Mouse (Mus musculus) lung, postnatal 10 days (tissue): ENCODE measurements around the gene Mettl1.
"Not testable (repeated sequence)": the region's sequence is repeated elsewhere in the genome, so short reads cannot be mapped to it uniquely, and the experiment has no call there.

Experiments
- DNase-seq: peaks from one replicate; pipeline ENCODE4 v3.0.0; 2021

The Mettl1 gene

DNA sequence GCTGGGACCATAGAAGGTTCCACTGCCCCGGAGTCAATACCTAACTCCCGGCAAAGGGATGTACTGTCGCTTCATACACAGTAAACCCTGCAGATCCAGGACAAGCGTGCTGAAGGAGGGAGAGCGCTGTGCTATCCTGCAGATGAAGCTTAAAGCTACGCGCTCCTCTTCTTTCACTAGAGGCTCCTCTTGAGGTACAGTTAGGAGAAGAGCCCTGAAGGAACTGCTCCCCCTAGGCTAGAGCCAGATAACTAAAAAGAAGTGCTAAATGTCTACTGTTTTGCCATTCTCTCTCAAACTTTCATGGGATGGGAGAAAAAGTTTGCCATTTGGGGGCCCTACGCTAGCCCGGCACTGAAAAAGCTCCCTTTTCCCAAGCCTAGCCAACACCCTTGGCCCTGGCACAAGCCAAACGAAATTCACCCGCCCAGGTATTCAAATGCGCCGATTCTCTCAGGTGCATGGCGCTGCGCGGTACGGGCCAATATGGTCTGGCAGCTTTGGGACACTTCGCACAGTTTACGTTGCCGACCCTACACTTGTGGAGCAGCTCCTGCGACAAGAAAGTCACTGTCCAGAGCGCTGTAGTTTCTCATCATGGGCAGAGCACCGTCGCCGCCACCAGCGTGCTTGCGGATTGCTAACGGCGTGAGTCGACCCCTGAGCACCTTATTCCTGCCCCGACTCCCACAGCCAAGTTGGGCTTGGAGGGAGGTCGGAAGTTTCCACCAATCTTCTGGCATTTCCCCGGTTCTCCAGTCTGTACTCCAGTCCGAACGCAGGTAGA lies 7.6 kb downstream of the Mettl1 start:
- no peak for DNase-seq

DNA sequence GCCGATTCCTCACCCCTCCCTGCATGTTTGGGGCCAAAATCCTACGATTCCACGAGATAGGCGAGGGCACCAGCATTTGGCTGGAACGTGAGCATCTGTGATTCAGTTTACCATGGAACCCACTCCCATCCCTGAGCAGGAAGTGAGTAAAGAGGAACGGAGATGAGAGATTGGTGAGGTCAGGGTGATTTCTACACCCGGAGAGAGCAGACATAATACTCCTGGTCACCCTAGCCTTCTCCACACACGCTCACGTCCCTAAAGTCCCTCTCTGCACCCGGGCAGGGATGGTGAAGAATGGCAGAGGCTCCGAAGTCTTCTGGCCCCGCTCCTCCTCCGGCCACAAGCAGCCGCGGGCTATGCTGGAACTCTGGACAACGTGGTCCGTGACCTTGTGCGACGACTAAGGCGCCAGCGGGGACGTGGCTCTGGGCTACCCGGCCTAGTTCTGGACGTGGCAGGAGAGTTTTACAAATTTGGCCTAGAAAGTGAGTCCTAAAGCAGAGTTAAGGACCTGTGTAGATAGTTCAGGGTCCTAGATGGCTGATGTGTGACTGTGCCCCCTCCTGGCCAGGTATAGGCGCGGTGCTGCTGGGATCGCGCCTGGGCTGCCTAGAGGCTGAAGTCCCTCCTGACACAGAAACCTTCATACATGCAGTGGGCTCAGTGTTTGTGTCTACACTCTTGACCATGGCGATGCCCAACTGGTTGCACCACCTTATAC lies 8.3 kb downstream of the Mettl1 start:
- no peak for DNase-seq

DNA sequence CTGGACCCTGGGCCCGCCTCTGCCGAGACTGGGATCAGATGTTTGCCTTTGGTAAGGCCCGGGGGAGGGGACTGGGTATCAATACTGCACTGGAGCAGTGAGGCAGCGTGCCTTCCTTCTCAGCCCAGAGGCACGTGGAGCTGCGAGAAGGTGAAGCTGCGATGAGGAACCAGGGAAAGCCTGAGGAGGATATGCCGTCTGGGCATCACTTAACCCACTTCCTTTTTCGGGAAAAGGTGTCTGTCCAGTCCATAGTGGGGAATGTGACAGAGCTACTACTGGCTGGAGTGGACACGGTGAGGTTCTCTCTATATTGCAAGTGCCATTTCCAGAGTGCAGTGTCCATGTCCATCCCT lies 8.9 kb downstream of the Mettl1 start:
- no peak for DNase-seq

DNA sequence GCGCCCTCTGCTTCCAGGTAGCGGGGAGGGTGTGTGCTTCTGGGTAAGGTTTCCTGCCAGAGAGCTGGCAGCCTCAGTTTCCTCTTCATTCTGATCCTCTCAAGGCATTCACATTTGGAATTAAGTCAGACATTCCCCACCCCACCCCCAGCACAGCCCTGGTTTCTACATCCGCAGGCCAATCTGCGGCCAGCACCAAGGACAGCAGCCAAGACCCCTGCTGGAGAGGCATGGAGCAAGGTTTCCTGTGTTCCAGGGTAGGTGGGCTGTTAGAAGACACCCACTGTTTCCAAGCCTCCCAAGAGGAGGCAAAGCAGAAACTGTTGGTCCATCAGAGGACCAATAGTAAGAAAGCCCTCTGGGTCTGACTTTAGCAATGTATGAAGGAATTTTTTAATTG lies 13.4 kb downstream of the Mettl1 start:
- DNase-seq, result no peak

DNA sequence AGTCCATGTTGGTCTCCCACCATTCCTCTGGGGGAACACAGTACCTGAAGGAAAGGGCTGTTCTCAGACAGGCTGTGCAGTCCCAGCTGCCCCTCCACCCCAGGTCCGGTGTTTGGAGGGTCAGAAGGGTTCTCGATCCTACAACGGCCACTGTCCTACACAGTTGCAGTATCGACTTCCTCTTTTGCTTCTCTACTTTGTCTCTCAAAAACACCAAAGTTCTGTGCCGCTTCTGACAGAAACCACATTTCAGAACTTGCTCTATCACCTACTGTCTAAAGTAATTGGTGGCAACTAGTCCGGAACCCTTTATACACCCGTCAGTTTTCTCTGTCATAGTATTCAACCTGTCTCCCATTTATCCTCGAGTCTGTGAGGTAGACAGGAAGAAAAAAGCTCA lies 14.2 kb downstream of the Mettl1 start:
- no peak for DNase-seq

DNA sequence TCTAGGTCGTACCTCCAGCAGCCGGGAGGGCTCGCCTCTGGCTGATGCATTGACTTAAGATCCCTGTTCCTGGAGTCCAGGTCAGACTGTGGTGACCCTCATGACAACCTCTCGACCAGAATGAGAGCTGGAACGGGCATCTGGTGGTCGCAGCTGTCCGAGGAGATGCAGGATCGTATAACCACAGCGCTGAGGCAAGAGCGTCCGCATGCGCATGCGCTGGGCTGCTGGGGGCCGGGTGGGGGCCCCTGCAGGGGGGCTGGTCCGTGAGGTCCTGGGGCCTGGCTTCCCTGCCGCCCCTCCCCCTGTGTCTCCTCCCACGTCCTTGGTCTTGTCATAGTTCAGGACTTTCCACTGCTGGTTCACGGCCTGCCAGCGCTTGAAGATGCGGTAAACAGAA lies 15.3 kb downstream of the Mettl1 start:
- no peak for DNase-seq

DNA sequence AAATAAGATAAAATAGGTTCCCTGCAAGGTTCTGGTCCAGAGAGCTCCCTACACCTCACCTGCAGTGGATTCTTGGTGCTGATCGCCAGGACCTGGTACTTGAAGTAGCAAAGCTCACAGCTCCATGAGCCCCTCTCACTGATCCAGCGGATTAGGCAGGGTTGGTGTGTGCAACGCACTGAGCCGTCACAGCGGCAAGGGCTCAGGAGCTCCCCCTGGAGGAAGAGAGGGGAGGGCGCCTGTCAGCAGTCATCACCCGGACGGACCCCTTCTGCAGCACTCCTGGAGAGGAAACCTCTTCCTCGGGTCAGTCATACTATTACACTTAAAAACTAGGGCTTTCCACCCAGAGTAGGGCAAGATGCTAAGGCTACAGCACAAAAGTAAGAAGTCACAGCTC lies 16.9 kb downstream of the Mettl1 start:
- DNase-seq, result peak; percentile 87

DNA sequence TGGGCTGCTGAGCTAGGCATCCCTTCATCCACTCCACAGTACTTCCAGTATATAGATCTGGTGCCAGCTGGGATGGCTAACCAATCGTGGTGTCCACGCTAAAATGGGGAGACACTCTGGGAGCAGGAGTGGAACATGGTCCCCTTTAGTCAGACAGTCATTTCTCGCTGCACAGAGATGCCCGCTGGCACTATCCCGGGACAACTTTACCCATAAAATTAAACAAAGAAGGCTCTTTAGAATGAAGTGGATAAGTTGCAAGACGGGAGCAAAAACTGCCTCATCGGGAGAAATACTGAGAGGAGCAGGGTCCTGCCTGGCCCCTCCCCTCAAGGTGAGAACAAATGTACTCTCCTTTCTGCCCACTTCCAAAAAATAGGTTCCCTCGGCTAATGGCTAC lies 17.5 kb downstream of the Mettl1 start:
- no peak for DNase-seq

DNA sequence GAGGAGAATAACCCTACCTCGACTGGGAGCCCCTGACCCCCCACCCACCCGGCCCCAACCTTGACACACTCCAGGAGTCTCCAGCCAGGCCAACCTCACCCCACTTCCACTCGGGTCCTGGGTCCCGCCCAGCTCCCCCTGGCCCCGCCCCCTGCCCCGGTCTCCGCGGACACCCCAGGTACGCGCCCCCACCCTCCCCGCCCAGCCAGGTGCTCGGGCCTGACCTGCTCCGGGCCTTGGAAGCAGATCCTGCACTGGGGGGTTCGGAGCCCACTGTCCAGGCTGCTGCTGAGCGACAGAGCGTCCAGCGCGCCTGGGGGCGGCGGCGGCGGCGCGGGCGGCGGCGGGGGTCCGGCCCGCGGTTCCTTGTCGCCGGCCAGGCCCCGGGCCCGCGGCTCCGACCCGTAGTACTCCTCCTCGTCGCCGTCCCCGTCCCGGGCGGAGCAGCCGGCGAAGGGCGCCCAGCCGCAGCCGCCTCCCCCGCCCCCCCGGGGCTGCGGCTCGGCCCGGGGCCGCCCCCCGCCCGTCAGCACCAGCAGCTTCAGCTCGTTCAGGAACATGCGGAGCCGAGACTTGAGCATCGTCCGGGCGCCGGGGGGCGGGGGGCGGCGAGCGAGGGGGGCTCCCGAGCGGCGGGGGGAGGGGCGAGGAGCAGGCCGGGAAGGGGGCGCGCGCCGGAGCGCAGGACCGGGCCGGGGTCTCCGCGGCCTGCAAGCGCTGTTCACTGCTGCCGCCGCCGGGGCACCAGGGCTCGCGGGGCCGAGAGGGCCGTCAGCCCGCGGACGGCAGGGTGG lies 18.2 kb downstream of the Mettl1 start:
- DNase-seq, result no peak

DNA sequence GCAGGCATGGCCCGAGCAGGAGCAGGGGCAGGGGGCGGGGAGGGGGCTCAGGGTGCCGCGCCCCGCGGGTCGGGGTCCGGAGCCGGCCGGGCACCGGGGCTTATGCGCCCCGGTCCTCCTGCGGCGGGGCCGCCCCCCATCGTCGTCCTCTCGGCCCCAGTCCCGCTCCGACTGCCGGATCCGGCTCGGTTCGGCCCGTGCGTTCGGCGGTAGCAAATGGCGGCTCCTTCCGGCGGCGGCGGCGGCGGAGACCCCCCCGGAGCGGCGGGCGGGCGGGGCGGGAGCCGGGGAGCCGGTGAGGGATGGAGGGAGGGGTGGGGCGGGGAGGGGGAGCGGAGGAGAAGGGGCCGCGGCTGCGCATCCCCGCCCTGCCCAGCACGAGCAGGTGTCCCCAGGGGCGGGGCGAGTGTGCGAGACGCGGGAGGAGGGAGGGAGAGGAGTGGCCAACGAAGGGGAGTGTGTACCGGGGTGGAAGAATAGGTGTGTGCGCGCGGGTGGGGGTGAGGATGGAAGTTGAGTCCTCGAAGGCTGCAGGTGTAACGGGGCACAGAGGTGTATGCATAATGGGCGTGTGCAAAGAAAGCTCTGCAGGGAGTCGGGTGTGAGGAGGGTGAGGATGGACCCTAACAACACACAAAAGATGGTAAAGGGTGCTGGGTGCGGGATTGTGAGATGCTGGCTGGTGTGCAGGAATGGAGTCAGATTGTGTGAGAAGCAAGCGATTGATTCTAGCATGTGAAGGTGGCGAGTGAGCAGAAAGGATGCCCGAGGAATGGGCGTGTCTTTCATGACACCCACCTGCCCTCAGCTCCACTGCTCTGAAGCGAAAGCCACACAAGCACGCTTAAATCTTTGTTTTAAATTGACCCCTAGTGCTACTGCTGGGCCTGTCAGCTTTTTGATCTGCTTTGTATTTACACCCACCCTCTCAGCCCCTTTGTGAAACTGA lies 19.0 kb downstream of the Mettl1 start, which contains the start of gene March9:
Gene March9 (minus strand): TSS at position 217 of the 949 bp plus-strand sequence.
- peak; percentile 80 for DNase-seq

DNA sequence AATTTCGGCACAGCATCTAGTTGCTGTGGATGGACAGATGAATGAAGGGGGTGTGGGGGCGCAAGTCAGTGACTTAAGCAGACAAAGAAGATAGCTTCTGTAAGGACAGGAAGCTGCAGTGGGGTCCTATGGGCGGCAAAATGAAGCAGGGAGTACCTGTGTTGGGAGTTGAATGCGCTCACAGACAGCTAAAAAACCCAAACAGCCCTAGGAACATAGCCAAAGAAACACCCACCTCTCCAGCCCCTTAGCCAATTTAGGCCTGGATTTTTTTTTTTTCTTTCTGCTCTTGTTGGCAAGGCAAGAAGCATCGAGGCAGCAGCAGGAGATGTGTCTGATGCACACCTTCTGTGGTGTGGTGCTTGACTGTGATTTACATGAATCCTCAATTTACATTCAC lies 19.9 kb downstream of the Mettl1 start:
- DNase-seq, result no peak

DNA sequence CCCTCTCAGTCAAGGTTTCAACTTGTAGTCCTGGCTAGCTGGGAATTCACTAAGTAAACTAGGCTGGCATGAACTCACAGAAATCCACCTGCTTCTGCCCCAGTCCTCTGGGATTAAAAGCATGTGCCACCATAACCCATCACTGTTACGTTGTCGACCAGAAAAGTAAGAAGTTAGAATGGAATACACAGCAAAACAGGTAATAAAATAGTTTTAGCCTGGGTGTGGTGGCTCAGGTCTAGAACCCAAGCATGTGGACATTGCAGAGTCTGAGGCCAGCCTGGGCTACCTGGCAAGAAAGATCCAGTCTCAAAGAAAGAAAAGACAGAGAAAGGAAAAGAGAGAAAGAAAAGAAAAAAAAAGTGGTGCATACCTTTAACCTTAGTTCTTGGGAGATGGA lies 20.3 kb downstream of the Mettl1 start:
- DNase-seq, result no peak

DNA sequence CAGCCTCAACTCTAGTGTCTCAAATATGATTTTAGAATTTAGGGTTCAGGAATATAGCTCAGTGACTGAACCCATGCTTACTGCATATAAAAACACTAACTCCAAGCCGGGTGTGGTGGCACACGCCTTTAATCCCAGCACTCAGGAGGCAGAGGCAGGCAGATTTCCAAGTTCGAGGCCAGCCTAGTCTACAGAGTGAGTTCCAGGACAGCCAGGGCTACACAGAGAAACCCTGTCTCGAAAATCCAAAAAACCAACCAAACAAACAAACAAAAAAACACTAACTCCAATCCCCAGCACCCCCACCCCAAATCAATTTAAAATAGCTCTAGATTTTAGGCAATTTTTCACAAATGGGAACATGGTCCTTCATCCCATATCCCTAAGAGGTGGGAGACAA lies 20.9 kb downstream of the Mettl1 start:
- not testable (repeated sequence) for DNase-seq

DNA sequence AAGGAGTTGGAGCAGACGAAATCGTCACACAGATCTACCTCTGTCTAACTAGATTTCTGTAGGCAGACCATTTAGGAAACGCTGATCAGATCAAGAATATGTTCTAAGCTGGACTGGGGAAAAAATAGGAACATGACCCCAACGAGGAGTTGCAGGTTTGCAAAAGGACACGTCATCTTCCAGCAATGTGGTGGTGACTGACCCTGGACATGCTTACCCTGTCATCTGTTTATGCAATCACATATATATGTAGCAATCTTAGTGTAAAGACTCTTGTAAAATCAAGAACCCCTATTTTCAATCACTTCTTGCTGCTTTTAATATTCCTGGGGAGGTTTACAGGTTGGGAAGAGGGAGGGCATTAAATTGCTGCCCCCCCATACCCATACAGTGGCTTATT lies 21.3 kb downstream of the Mettl1 start:
- no peak for DNase-seq

DNA sequence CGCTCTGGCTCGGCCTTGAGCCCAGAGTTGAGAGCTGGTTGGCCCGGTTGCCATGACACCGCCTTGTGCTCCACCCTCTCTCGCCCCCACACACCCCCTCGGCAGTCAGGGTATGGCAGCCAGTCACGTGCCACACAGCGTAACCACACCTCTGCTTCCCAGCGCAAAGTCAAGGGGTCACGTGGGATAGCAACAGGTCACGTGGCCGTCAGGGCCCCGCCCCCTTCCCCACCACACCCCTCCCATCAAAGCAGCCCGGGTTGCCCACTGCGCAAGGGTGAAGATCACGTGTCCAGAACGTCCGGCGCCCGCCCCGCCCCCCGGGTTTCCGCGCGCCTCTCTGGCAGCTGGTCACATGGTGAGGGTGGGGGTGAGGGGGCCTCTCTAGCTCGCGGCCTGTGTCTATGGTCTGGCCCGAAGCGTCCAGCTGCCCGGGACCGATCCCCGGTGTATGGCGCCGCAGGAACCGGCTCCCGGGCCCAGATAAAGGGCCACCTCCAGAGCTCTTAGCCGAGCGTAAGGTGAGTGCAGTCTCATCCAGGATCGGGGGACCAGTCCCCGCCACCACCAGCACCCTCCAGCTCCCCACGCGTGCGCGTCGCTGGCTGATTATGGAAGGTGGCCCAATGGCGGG lies 22.1 kb downstream of the Mettl1 start, which contains the start of gene Cdk4:
Gene Cdk4 (plus strand): TSS at position 296 of the 634 bp plus-strand sequence.
- peak; percentile 98 for DNase-seq

DNA sequence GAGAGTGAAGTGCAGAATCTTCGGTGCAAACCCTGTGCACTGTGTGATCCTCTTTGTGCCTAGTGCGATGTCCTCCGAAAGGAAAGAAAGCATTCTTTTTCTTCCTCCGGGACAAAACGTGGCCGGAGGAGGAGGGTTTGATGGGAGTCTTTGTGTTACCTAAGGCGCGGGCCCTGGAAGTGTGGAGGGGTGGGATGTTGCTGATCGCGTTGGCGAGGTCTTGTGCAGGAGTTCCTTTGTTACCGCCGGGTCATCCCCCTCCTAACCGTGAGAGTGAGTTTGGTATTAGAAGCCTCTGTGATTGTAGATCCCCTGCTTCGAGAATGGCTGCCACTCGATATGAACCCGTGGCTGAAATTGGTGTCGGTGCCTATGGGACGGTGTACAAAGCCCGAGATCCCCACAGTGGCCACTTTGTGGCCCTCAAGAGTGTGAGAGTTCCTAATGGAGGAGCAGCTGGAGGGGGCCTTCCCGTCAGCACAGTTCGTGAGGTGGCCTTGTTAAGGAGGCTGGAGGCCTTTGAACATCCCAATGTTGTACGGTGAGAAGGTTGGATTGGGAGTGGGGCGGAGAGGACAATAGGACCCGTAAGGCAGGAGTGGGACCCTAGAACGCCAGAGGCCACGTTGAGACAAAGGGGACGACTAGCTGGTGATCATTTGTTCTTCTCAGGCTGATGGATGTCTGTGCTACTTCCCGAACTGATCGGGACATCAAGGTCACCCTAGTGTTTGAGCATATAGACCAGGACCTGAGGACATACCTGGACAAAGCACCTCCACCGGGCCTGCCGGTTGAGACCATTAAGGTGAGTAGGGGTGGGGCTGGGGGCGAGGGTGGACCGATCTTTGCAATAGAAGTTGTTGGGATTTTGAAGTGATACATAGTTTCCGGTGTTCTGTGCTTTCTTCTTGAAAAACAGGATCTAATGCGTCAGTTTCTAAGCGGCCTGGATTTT lies 23.0 kb downstream of the Mettl1 start:
- DNase-seq, result no peak

DNA sequence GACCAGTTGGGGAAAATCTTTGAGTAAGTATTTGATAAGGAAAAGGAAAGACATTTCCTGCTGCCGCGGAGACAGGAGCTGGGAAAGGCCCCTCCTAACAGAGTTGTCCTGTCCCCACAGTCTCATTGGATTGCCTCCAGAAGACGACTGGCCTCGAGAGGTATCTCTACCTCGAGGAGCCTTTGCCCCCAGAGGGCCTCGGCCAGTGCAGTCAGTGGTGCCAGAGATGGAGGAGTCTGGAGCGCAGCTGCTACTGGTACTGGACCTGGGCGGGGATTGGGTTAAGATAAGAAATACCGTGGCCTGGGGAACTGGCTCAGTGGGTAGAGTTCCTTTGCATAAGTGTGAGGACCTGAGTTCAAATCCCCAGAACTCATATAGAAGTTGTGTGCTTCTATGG lies 24.8 kb downstream of the Mettl1 start:
- DNase-seq, result no peak

DNA sequence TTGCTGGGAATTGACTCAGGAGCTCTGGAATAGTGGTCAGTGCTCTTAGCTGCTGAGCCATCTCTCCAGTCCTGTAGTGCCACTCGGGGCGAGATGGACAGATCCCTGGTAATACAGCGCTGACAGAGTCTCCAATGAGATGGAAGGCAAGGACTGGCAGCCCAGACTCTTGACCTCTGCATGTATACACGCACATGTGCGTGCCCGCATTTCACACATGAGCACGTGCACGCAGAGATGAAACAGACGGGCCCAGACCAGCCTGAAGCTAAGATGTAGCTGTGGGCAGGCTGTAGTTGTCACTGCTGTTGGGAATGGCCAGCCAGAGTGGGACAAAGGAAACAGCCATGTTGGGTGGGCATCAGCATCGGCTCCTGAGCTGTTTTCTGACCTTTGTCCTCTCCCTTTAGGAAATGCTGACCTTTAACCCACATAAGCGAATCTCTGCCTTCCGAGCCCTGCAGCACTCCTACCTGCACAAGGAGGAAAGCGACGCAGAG lies 25.4 kb downstream of the Mettl1 start:
- no peak for DNase-seq

DNA sequence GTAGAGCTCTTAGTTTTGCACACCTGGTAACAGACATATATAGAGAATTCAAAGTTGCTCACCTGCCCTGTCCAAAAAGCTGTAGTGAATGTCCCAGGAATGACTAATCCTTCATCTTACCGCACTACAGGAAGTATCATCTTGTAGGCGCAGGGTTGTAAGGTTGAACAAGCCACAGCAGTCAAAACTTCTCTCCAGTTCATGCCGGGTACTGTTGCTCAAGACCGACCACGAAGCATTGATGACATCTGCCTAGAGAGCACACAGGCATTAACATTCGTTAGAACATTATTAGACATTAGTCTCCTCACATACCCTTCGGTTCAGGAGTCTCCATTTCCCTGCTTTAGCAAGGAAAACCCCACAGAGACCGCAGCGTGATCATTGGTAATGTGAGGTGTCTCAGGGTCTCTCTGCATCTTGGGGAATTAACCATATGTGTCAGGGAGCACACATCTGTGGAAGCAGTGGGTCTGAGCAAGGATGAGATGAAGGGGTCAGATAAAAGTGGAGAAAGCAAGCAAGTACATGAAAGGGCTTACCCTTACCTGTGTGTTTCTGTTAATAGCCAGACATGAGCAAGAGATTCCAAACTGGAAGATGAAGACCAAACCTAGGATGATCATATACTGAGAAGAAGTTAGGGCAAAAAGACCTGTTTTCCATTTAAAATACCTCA lies 27.3 kb downstream of the Mettl1 start:
- DNase-seq, result no peak
